Mouse (Mus musculus): Measurements from ENCODE around the gene Esr2. TPM values are rescaled to one million over a fixed set of nuclear protein-coding genes. Genes with fewer than 3 reads are reported as not detected.

Esr2 gene
- polyA plus RNA-seq, 1 experiment = 0.17 TPM

DNA sequence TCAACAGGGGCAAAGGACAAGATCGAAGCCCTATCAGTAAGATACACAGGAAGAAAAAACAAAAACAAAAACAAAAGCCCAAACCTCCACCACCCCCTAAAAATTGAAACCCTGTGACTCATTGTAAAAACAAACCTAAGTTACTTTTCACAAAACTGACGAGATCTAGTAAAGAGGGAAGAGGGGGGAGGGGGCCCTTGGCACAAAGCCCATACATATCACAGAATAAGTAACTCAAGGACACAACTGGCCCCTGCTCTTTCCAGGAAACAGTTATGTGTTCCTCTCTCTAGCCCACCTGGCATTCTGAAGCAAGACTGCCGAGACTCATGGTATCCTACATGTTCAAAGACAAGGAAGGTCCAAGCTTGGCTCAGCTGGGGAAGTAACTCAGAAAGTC, 48.8 kb downstream of the Esr2 start:
- Histone ChIP-seq H3K4me1 (ENCODE audit: control insufficient read depth, insufficient read depth, low read length) (no peaks in the 10 kb centered on the region), H3K27me3 (replicated peaks; ENCODE audit: control insufficient read depth, insufficient read depth, low read length) (no peaks in the 10 kb centered on the region), H3K36me3 (ENCODE audit: control insufficient read depth, insufficient read depth, low read length) (no peaks in the 10 kb centered on the region), H3K27ac (ENCODE audit: insufficient read depth, low read depth, low read length) (no peak overlapping the region), H3K4me3 (ENCODE audit: insufficient read depth, low read depth, low read length) (no peak overlapping the region)
- TF ChIP-seq POLR2A (IDR thresholded peaks at IDR 0.05; ENCODE audit: low read depth, low read length) (no peak), CTCF (conservative IDR thresholded peaks at IDR 0.05; ENCODE audit: insufficient read depth, insufficient read length, low read depth, low read length) (no peak)
- WGBS = 48% methylated on average over 3 of the region's 3 CpGs
- no peak for DNase-seq

DNA sequence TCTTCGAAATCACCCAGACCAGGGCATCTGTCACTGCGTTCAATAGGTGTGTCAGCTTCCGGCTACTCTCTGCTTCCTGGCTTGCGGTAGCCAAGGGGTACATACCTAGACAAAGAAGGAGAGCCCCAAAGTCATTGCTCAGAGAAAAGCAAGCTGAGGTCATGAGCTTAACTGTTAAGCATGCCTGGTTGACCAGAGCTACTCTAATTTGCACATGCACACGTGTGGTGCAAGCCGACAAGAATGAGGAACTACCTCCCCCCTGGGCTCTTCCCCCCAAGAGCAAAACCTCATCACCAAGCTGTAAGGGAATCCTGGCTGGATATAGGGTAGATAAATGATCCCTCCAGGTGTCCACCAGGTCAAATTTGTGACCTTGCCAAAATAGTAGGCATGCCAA, 53.8 kb downstream of the Esr2 start:
- DNase-seq = peak; percentile 29
- 79% methylated on average over 6 of the region's 6 CpGs for WGBS
- TF ChIP-seq CTCF (conservative IDR thresholded peaks at IDR 0.05; ENCODE audit: insufficient read depth, insufficient read length, low read depth, low read length) (no peak), POLR2A (IDR thresholded peaks at IDR 0.05; ENCODE audit: low read depth, low read length) (no peak)
- Histone ChIP-seq H3K36me3 (ENCODE audit: control insufficient read depth, insufficient read depth, low read length) (no peaks in the 10 kb centered on the region), H3K27me3 (replicated peaks; ENCODE audit: control insufficient read depth, insufficient read depth, low read length) (no peaks in the 10 kb centered on the region), H3K4me1 (ENCODE audit: control insufficient read depth, insufficient read depth, low read length) (no peaks in the 10 kb centered on the region), H3K27ac (ENCODE audit: insufficient read depth, low read depth, low read length) (no peak overlapping the region), H3K4me3 (ENCODE audit: insufficient read depth, low read depth, low read length) (no peak overlapping the region)

DNA sequence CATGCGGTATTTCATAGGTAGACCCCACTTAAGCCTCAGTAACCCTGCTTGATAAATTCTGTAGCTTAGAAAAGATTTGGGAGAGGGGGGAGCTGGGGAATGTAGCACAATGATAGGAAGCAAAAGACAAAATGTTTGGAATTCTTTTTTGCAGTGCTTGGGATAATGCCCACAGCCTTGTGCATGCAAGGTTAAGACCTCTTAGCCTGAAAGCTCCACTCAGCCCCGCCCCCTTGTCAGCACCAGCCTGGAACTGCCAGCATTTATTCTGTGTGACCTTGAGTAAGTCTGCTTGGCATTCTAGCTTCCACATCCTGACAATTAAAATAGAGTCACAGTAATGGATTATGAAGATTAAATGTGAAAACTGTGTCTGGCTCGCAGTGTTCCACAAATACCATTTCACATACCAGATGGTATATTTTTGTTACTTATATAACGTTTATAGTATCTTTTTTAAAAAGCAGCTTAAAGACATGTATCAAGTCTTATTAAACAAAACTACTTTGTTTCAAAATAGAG, 59.4 kb downstream of the Esr2 start:
- Histone ChIP-seq H3K27me3 (replicated peaks; ENCODE audit: control insufficient read depth, insufficient read depth, low read length) (no peaks in the 10 kb centered on the region), H3K27ac (ENCODE audit: insufficient read depth, low read depth, low read length) (peak overlapping the region; percentile 40; the same call in 1 of the 2 replicates), H3K4me3 (ENCODE audit: insufficient read depth, low read depth, low read length) (no peak overlapping the region), H3K4me1 (ENCODE audit: control insufficient read depth, insufficient read depth, low read length) (no peaks in the 10 kb centered on the region), H3K36me3 (ENCODE audit: control insufficient read depth, insufficient read depth, low read length) (no peaks in the 10 kb centered on the region)
- DNase-seq = peak; percentile 81
- TF ChIP-seq CTCF (conservative IDR thresholded peaks at IDR 0.05; ENCODE audit: insufficient read depth, insufficient read length, low read depth, low read length) = no peak
- TF ChIP-seq POLR2A (IDR thresholded peaks at IDR 0.05; ENCODE audit: low read depth, low read length) = no peak
- 58% methylated on average over 4 of the region's 4 CpGs for WGBS

GRCm38 (mm10) chr12:76116577-76116976, 60.5 kb downstream of the Esr2 start:
- Histone ChIP-seq H3K27me3 (replicated peaks; ENCODE audit: control insufficient read depth, insufficient read depth, low read length) (no peaks in the 10 kb centered on the region), H3K4me1 (ENCODE audit: control insufficient read depth, insufficient read depth, low read length) (no peaks in the 10 kb centered on the region), H3K36me3 (ENCODE audit: control insufficient read depth, insufficient read depth, low read length) (no peaks in the 10 kb centered on the region), H3K27ac (ENCODE audit: insufficient read depth, low read depth, low read length) (no peak overlapping the region), H3K4me3 (ENCODE audit: insufficient read depth, low read depth, low read length) (no peak overlapping the region)
- TF ChIP-seq CTCF (conservative IDR thresholded peaks at IDR 0.05; ENCODE audit: insufficient read depth, insufficient read length, low read depth, low read length) (no peak), POLR2A (IDR thresholded peaks at IDR 0.05; ENCODE audit: low read depth, low read length) (no peak)
- WGBS = 72% methylated on average over 4 of the region's 4 CpGs
- no peak for DNase-seq

DNA sequence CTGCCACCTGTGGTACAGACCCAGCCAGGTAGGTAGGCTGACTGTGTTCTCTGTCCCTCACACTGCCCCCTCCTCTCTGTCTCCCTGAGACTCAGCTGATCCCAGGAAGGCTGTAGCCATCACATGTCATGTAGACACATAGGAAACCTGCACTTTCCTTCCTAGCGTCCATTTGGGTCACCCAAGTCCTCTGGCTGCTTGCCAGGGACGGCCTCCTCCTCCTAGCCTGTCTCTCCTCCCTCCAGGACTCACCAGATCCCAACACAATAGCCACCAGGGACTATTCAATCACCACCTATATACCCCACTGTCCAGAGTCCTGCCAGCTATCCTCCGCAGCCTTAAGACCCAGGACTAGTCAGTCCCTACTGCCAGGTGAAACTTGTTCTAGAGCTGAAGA, 66.0 kb downstream of the Esr2 start:
- 55% methylated on average over 3 of the region's 3 CpGs for WGBS
- Histone ChIP-seq H3K4me1 (ENCODE audit: control insufficient read depth, insufficient read depth, low read length) (no peaks in the 10 kb centered on the region), H3K4me3 (ENCODE audit: insufficient read depth, low read depth, low read length) (no peak overlapping the region), H3K27ac (ENCODE audit: insufficient read depth, low read depth, low read length) (no peak overlapping the region), H3K36me3 (ENCODE audit: control insufficient read depth, insufficient read depth, low read length) (peaks cover 4% of the 10 kb centered on the region), H3K27me3 (replicated peaks; ENCODE audit: control insufficient read depth, insufficient read depth, low read length) (no peaks in the 10 kb centered on the region)
- no peak for DNase-seq
- TF ChIP-seq POLR2A (IDR thresholded peaks at IDR 0.05; ENCODE audit: low read depth, low read length) (no peak), CTCF (conservative IDR thresholded peaks at IDR 0.05; ENCODE audit: insufficient read depth, insufficient read length, low read depth, low read length) (no peak)

- Histone ChIP-seq H3K4me3 (ENCODE audit: insufficient read depth, low read depth, low read length) (no peak overlapping the region), H3K27ac (ENCODE audit: insufficient read depth, low read depth, low read length) (no peak overlapping the region), H3K4me1 (ENCODE audit: control insufficient read depth, insufficient read depth, low read length) (no peaks in the 10 kb centered on the region), H3K36me3 (ENCODE audit: control insufficient read depth, insufficient read depth, low read length) (peaks cover 4% of the 10 kb centered on the region), H3K27me3 (replicated peaks; ENCODE audit: control insufficient read depth, insufficient read depth, low read length) (no peaks in the 10 kb centered on the region)
- no peak for TF ChIP-seq CTCF (conservative IDR thresholded peaks at IDR 0.05; ENCODE audit: insufficient read depth, insufficient read length, low read depth, low read length)
- TF ChIP-seq POLR2A (IDR thresholded peaks at IDR 0.05; ENCODE audit: low read depth, low read length) = no peak
- no peak for DNase-seq
- 91% methylated on average over 15 of the region's 15 CpGs for WGBS
Observed at GRCm38 (mm10) chr12:76109646-76110405, 67.2 kb downstream of the Esr2 start.

- WGBS = 71% methylated on average over 20 of the region's 20 CpGs
- peaks cover 10% of the 10 kb centered on the region for H3K36me3 ChIP-seq (ENCODE audit: control insufficient read depth, insufficient read depth, low read length)
- no peak for TF ChIP-seq CTCF (conservative IDR thresholded peaks at IDR 0.05; ENCODE audit: insufficient read depth, insufficient read length, low read depth, low read length)
- no peaks in the 10 kb centered on the region for H3K27me3 ChIP-seq (replicated peaks; ENCODE audit: control insufficient read depth, insufficient read depth, low read length)
- no peak for DNase-seq
- no peak overlapping the region for H3K4me3 ChIP-seq (ENCODE audit: insufficient read depth, low read depth, low read length)
- no peaks in the 10 kb centered on the region for H3K4me1 ChIP-seq (ENCODE audit: control insufficient read depth, insufficient read depth, low read length)
- no peak overlapping the region for H3K27ac ChIP-seq (ENCODE audit: insufficient read depth, low read depth, low read length)
Observed at GRCm38 (mm10) chr12:76104596-76105351, 72.3 kb downstream of the Esr2 start.

All from kidney, adult 2 months (tissue).